Mouse (Mus musculus): ENCODE data around the gene 1190007I07Rik.
"Not testable (repeated sequence)": the region's sequence is repeated elsewhere in the genome, so short reads cannot be mapped to it uniquely, and the experiment has no call there.

The 1190007I07Rik gene

DNA sequence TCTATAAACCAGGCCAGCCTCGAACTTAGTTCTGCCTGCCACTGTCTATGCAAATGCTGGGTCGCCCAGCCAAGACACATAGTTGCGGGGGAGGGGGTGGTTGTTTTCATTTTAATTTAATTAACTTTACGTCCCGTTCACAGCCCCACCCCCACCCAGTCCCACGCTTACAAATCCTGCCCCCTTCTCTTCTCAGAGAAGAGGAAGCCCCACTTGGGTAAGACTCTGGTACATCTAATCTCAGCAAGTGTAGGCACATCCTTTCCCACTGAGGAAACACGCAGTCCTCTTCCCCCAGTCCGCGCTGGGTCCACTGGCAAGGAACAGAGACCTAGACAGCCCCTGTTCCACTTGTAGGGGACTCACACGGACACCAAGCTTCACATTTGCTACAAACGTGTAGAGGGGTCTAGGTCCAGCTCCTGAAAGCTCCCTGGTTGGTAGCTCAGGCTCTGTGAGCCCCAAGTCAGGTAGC lies 6.1 kb upstream of the 1190007I07Rik start:
- peak in 1 of 2 experiments; percentile 53 for DNase-seq (ENCODE audit: low spot score in 2 of 2)

DNA sequence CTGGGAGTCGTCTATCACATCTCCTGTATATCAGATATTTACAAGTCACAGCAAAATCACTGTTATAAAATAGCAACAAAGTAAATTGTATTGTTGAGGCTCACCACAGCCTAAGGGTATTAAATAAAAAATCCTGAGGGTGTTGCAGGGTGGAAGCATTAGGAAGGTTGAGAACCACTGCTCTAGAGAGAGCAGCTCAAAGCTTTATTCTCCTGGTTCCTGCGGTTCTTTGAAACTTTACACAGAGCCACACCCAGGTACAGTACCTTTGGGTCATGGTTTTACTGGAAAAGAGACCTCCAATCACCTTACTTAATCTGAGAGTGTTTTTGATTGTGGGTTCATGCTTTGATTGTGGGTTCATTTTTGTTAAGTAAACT lies 515 bp upstream of the 1190007I07Rik start:
- DNase-seq (ENCODE audit: low spot score in 2 of 2) = not testable (repeated sequence)

- DNase-seq (ENCODE audit: low spot score in 2 of 2) = no peak
Observed at GRCm38 (mm10) chr10:82622235-82622634, 793 bp downstream of the 1190007I07Rik start.

DNA sequence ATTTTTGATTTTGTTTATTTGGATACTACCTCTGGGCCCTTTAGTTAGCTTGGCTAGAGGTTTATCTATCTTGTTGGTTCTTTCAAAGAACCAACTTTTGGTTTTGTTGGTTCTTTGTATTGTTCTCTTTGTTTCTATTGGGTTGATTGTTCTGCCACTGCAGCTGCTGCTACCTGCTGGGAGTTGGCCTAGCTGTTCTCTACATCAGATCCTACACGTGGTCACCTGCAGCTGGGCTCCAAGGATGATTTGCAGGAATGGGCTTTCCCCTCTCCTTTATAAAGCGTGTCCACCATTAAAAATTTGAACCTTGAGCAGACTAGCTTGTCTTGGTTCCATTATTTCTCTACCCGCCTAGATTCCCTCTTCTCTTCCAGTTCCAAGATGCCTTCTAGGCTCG lies 28.6 kb downstream of the 1190007I07Rik start:
- DNase-seq (ENCODE audit: low spot score in 2 of 2) = not testable (repeated sequence)

- not testable (repeated sequence) for DNase-seq (ENCODE audit: low spot score in 2 of 2)
Observed at GRCm38 (mm10) chr10:82589673-82590072, 33.4 kb downstream of the 1190007I07Rik start.

DNA sequence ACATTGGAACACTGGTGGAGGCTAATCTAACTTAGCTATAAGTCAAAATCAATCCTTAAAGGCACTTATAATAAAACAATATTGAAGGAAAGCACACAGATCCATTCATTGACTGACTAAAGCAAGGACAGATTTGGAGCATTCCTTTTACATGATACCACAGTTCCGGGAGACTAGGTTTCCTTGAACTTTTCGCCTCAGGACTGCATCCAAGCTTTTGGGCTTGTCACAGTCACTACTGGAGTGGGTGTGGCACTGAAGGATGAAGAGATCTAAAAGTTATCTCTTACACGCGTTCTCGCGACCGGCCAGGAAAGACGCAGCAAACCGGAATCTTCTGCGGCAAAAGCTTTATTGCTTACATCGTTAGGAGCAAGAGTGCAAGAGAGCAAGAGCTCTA lies 51.9 kb downstream of the 1190007I07Rik start:
- DNase-seq (ENCODE audit: low spot score in 2 of 2) = not testable (repeated sequence)
